Mouse (Mus musculus): ENCODE measurements around the gene A430078G23Rik. TPM values are rescaled to one million over a fixed set of nuclear protein-coding genes. Genes with fewer than 3 reads are reported as not detected.
"Not testable (repeated sequence)": the region's sequence is repeated elsewhere in the genome, so short reads cannot be mapped to it uniquely, and the experiment has no call there.

Gene A430078G23Rik
- polyA plus RNA-seq (2012; rRNA removed) = 1.2 and 2.6 TPM in 2 replicates

DNA sequence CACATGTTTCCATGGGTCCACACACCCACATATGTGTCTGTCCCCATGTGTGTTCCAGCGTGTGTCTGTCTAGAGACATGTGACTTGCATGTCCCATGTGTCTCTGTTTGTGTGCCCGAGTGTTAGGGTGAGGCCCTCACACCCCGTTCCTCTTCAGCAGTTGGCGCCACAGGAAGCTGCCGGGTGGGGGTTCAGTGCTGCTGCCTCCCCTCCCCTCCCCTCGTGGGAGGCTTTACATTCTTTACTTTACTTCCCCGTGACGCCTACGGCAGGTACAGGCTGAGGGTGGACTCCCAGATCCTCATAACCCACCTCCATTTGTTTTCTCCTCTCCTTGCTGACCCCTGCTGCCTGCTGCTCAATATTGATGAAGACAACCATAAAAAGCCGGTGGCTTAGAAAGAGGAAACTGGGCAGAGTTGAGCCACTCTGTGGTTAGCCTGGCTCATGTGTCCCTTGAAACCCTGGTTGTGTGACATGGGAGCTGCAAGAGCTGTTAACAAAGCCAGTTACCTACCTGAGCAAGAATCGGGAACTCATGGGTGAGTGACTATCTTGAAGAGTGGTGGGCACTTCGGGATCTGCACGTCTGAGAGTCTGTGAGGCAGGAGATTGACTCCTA is at the start of gene A430078G23Rik:
Gene A430078G23Rik (plus strand): TSS at position 227 of the 622 bp plus-strand sequence.
- DNase-seq (ENCODE audit: low read depth, low spot score) = no peak
- 32% methylated on average over 13 of the region's 13 CpGs for WGBS

DNA sequence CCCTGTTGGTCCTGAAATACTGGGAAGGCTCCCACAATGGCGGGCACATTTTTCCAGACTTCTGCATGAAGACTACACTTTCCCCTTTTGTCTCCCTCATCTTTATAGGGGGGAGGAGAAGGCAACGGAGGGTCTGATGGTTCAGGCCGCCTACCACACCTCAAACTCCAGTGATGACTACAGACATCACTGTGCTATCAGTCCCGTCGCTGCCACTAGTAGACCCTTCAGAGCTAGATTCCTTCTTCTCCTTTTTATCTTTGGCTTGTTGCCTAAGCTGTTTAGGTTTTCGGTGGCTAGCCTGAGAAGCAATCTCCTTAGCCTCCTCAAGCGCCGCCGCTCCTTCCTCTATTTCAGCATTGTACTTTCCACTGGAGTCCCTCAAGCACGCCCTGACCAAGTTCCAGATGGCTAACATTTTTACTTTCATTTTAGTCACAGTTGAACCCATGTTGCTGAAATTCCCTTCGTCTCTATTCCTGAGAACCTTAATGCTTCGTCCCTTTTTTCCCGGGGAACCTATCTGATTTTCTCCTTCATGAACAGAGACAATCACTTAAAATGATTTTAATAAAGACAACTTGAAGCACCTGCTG is 44.9 kb upstream of the A430078G23Rik start:
- 88% methylated on average over 13 of the region's 13 CpGs for WGBS
- DNase-seq (ENCODE audit: low read depth, low spot score) = not testable (repeated sequence)

DNA sequence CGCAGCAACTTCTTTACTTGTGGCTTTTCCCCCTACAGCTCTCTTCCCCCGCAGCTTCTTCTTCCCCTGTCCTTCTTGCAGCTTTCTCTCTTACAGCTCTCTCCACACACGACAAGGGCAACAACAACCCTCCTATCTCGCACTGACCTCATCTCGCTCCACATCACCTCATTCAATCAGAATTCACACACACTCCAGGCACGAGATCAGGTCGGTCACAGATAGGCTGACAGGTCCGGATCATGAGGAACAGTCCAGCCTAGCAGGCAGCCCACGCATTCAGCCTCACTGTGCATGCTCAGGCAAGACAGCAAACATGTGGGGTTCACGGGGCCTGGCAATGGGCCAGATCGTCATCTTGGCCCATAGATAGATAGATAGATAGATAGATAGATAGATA is 43.6 kb upstream of the A430078G23Rik start:
- 86% methylated on average over 11 of the region's 11 CpGs for WGBS
- no peak for DNase-seq (ENCODE audit: low read depth, low spot score)

DNA sequence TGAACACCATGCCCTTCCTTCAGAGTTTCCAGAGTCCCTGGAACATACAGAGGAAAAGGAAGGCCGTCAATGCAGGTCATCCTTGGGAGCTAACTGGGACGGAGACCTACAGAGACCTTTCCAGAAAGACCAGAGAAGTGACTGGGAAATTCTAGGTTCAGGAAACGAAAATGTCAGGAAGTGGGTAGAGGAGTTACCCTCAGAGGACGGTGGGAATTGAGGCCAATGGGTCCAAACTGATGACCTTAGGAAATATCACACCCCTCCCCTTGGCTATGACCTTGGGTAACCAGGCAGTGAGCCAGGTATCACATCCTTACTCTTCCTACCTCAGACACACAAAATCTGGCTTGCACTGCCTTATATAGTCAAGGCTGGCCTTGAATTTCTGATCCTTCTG is 41.7 kb upstream of the A430078G23Rik start:
- DNase-seq (ENCODE audit: low read depth, low spot score) = no peak
- 75% methylated on average over 4 of the region's 4 CpGs for WGBS

DNA sequence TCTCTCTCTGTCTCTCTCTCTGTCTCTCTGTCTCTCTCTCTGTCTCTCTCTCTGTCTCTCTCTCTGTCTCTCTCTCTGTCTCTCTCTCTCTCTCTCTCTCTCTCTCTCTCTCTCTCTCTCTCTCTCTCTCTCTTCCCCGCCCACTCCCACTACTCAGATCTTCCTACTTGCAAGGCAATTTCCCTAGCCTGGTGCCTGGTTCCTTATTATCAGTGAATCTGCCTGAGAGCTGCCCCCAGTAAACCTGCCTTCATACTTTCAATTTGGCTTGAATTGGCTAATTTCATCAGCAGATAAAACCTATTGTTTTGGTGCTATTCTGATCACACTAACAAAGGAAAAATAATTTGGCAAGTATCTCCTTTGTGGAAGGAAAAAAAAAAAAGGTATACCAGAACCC is 39.8 kb upstream of the A430078G23Rik start:
- not testable (repeated sequence) for DNase-seq (ENCODE audit: low read depth, low spot score)
- WGBS = 100% methylated on average over 1 of the region's 1 CpGs

DNA sequence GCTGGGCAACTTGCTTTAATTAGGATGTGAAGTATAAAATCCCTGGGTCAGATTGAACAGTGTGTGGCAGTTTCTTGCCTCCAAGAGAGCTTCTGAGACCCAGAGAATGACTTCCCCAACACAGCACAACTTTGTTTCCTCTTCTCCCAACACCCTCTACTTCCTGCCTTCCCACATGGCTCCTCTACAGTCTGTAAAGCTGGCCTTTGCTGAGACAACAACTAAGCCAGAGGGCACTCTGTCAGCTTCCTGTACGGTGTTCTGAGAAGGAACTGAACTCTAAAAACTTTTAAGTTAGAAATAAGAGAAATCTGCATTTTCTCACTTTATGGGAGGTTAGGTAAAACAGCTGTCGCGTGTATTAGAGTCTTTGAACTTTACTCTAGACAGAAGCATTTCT is 39.4 kb upstream of the A430078G23Rik start:
- no peak for DNase-seq (ENCODE audit: low read depth, low spot score)
- WGBS = 39% methylated on average over 3 of the region's 3 CpGs

DNA sequence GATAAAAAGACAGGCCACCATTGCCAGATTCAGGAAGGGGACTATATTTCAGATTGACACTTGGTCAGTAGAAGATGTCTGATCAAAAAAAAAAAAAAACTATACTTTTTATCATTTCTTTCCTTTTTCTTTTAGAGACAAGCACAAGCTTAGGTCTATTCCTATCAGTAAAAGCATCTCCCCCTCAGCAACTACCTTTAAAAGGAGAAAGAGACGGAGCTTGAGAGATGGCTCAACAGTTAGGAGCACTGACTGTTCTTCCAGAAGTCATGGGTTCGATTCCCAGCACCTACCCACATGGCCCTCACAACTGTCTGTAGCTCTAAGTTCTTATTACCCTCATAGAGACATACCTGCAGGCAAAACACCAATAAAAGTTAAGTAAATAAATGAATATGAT is 38.9 kb upstream of the A430078G23Rik start:
- 81% methylated on average over 2 of the region's 2 CpGs for WGBS

DNA sequence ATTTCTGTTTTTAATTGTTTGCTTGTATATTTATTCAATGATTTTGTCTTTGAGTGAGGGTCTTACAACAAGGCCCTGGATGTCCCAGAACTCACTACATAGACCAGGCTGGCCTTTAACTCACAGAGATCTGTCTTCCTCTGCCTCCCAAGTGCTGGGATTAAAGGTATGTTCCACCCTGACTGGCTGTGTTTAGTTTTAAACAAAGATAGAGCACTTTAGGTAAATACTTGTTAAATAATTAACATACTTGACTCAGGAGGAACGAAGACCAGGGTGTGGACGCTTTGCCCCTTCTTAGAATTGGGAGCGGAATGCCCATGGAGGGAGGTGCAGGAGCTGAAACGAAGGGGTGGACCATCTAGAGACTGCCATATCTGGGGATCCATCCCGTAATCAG is 36.6 kb upstream of the A430078G23Rik start:
- DNase-seq (ENCODE audit: low read depth, low spot score) = no peak
- WGBS = 49% methylated on average over 5 of the region's 5 CpGs

More for the DNA sequence above, 38.9 kb upstream of the A430078G23Rik start:
- DNase-seq (ENCODE audit: low read depth, low spot score) = no peak

DNA sequence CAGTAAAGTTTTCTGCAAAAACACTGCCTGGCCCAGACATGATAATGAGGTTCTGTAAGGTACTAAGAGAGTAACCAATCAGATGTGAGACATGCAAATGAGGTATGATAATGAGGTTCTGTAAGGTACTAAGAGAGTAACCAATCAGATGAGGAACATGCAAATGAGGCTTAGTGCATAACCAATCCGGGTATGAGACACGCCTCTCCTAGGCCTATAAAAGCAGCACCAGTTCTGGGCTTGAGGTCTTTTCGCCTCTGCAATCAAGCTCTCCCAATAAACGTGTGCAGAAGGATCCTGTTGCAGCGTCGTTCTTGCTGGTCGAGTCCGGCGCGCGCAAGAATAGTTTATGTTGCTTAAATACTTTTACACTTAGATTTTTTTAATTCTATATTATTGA is 33.9 kb upstream of the A430078G23Rik start:
- 91% methylated on average over 11 of the region's 11 CpGs for WGBS
- not testable (repeated sequence) for DNase-seq (ENCODE audit: low read depth, low spot score)

DNA sequence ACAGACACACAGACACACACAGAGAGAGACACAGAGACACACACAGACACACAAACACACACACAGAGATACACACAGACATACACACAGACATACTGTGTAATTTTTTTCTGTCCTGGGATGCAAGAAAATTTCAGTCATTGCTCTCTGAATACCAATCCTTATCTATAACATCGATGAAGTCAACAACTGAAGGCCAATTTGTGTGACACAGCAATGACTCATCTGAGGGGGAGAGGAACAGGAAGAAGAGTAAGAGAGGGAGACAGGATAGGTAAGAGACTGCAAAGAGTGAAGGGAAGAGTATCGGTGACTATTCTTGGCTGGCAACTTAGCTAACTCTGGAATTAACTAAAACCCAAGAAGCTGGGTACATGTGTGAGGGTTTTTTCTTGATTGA is 29.0 kb upstream of the A430078G23Rik start:
- DNase-seq (ENCODE audit: low read depth, low spot score) = no peak
- WGBS = 66% methylated on average over 2 of the region's 2 CpGs

DNA sequence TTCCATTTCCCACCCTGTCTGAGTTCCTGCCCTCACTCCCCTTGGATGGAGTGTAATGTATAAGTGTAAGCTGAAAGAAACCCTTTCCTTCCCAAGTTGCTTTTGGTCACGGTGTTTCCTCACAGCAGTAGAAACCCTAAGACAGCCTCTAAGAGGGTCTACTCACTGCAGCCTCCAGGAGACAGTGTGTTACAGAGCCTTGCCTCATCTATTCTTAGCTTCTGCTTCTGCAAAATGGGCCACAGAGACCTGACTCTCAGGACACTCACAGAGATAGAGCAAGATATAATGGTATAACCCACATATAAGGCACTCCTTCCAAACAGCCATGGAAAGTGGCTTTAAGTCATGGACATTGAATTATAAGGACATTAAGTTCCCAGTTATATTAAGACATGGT is 26.2 kb upstream of the A430078G23Rik start:
- WGBS = 88% methylated on average over 1 of the region's 1 CpGs
- DNase-seq (ENCODE audit: low read depth, low spot score) = no peak

DNA sequence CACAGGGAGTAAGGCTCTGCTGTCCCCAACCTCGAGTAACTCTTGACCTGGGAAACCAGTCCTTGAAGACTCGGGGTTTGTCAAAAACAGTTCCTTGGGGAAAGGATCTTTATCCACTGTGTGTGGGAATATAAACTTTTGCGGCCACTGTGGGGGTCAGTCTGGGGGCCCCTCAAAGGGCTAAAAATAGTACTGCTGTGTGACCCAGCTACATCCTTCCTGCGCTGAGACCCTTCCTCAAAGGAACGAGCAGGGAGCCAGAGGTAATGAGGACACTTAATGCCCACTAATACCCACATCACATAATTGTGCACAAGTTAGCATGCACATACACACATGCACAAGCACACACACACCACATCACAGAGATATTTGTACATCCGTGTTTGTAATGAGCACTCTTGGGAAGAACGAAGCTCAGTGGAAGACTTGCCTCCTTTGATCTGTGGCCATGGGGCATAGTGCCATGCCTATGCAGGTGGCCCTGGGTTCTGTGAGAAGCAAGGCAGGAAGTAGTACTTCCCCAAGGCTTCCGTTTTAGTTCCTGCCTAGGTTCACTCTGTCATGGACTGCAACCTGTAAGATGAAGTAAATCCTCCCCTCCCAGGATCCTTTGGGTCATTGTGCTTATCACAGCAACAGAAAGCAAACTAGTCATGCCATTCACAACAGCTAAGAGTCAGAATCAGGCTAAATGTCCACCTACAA is 25.5 kb upstream of the A430078G23Rik start:
- WGBS = 55% methylated on average over 8 of the region's 8 CpGs
- DNase-seq (ENCODE audit: low read depth, low spot score) = no peak

DNA sequence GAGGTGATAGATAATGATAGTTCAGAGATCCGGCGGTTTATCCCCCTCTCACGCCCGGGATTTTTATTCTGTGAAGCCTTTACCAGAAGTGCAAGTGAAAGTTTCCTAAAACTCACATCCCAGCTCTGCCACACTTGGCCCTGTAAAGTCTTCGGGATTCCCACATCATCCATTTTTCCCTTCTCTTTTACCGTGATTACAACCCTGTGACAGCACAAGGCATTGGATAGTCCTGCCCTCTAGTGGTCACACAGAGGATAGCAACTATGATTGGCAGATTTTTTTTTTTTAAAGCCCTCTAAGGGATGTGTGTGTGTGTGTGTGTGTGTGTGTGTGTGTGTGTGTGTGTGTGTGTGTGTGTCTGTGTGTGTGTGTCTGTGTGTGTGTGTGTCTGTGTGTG is 22.6 kb upstream of the A430078G23Rik start:
- DNase-seq (ENCODE audit: low read depth, low spot score) = peak; percentile 21
- 38% methylated on average over 6 of the region's 6 CpGs for WGBS

DNA sequence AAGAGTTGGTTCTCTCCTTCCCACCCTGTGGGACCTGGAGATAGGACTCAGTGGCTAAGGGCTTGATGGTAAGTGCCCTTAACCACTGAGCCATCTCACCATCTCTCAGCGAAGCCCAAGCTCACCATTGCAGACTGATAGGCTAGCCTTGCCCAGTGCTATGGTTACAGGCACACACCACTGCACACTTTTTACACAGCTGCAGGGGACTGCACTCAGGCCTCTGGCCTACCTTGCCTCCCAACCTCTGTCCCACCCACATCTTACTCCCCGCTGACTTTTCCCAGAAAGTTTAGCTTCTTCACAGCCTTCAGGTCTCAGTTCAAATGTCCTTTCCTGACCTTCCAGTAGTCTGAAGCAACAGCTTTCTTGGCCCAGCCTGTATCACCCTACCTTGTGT is 21.5 kb upstream of the A430078G23Rik start:
- DNase-seq (ENCODE audit: low read depth, low spot score) = no peak
- WGBS = 93% methylated on average over 2 of the region's 2 CpGs

DNA sequence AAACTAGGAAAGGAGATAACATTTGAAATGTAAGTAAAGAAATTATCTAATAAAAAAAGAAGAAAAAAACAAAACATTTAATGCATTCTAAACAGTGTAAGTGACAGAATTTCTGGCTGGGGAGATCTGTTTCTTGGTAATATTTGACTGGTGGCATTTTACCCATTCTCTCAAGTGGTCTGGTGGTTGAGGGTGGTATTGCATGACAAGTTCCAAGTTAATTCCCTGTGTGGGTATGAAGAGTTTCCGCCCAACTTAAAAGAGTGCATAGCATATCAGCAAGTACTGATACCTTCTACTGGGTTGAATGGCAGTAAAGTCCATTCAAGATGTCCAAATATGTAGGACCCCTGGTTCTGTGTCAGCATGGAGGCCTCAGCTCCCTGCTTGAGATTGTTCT is 17.3 kb upstream of the A430078G23Rik start:
- WGBS = 76% methylated on average over 1 of the region's 1 CpGs
- no peak for DNase-seq (ENCODE audit: low read depth, low spot score)

DNA sequence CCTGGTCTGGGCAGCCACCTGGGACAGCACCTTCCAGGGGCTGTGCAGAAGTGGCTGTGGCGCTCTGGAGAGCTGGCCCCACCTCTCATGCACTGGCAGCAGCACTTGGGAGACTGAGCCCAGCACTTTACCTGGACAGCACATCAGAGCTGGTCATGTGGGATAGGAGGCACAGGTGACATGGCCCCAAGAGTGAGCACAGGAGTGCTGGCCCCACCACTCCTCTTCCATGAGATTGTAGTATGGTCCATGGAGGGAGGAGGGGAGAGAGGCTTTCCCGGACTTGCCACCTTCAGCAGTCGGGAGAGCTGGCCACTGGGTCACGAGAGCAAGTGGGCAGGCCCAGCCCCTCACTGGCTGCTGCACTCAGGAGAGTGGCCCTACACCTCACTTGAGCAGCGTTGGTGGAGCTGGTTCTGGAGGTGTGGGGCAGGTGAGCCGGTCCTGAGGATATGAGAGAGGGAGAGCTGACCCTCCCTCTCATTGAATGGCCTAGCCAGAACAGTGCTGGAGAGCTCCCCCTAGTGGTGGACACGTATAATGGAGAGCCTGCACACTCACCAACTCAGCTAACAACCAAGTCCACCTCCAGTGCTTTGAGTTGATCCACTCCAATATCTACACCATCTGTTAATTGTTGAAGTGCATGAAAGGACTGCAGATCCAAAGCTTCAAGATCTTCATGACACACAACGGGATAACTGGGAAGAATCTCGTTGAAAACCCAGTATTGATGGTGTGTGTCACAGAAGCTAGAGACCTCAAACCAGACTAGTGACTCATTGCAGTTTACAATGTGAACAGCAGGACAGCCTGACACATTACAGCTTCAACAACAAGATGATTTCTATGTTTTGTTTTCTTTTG is 16.3 kb upstream of the A430078G23Rik start:
- 56% methylated on average over 9 of the region's 9 CpGs for WGBS
- DNase-seq (ENCODE audit: low read depth, low spot score) = no peak

DNA sequence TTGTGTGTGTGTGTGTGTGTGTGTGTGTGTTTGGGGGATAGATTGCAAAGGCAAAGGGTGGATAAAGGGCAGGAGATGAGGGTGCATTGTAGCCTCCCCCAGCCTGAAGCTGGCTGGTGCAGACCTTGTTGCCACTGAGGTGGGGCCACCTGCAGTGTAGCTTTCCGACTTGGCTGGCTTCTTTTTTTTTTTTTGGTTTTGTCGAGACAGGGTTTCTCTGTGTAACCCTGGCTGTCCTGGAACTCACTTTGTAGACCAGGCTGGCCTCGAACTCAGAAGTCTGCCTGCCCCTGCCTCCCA is 15.7 kb upstream of the A430078G23Rik start:
- WGBS = 88% methylated on average over 3 of the region's 3 CpGs
- DNase-seq (ENCODE audit: low read depth, low spot score) = not testable (repeated sequence)

DNA sequence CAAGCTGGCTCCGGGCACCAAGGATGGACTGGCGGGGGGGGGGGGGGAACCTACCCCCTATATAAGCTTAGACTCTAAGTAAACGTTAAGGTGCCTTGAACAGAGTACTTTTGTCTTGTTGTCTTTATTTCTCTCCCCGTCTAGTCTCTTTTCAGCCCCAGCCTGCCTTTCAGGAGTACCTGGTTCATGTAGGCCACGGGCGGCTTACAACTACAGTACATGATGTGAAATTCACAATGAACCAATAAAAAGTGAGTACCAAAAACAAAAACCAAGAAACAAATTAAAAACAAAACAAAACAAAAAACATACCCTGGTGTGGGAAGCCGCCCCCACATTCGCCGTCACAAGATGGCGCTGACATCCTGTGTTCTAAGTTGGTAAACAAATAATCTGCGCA is 15.2 kb upstream of the A430078G23Rik start:
- WGBS = 86% methylated on average over 11 of the region's 11 CpGs
- DNase-seq (ENCODE audit: low read depth, low spot score) = no peak

DNA sequence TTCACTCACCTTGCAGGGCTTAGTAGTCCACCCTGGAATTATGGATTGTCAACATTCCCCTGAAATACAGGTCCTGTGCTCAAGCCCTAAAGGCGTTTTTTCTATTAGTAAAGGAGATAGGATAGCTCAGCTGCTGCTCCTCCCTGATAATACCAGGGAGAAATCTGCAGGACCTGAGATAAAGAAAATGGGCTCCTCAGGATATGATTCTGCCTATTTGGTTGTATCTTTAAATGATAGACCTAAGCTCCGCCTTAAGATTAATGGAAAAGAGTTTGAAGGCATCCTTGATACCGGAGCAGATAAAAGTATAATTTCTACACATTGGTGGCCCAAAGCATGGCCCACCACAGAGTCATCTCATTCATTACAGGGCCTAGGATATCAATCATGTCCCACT is 12.5 kb upstream of the A430078G23Rik start:
- not testable (repeated sequence) for DNase-seq (ENCODE audit: low read depth, low spot score)
- 98% methylated on average over 3 of the region's 3 CpGs for WGBS

DNA sequence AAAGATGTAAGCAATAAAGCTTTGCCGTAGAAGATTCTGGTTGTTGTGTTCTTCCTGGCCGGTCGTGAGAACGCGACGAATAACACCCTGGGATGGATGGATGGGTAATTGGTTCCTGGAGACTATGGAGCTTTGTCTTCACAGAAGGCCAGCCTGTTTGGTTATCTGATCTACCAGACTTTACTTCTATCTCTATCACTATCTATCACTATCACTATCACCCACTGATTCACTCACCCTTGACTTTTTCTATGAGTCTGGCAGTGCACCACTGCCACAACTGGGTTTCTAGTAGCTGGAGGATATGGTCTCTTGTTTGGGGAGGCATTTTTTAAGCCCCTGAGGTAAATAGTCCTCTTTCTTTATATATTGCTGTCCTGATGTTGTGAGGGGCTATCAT is 7.9 kb upstream of the A430078G23Rik start:
- 90% methylated on average over 6 of the region's 6 CpGs for WGBS
- no peak for DNase-seq (ENCODE audit: low read depth, low spot score)

Measured in large intestine, adult 2 months (tissue).